Mouse (Mus musculus) limb, embryonic 15.5 days (tissue): ENCODE measurements around the gene Mal. TPM values are rescaled to one million over a fixed set of nuclear protein-coding genes. Genes with fewer than 3 reads are reported as not detected.

ENCODE experiments used
- ATAC-seq: fragments of 200-750 bp; cut with Nextera tagmentation; 2 replicates; pipeline ENCODE4 v1.8.0; 2017; ENCODE audit warnings: low read depth, moderate TSS enrichment; ENCODE audit not compliant: insufficient number of reproducible peaks, low FRiP score, low TSS enrichment
- H3K27ac ChIP-seq: fragments of 300-500 bp; sonication (generic); 2 replicates; pipeline ENCODE4 v1.5.1; 2015; ENCODE audit warnings: moderate library complexity, mild to moderate bottlenecking, inconsistent platforms
- H3K27me3 ChIP-seq: fragments of 300-500 bp; sonication (generic); 2 replicates; pipeline ENCODE4 v1.6.1; 2015; ENCODE audit warnings: inconsistent platforms
- H3K36me3 ChIP-seq: fragments of 300-500 bp; sonication (generic); 2 replicates; pipeline ENCODE4 v1.6.1; 2015; ENCODE audit warnings: inconsistent platforms
- H3K4me1 ChIP-seq: fragments of 300-500 bp; sonication (generic); 2 replicates; pipeline ENCODE4 v1.6.1; 2015; ENCODE audit warnings: inconsistent platforms
- H3K4me2 ChIP-seq: fragments of 300-500 bp; sonication (generic); 2 replicates; pipeline ENCODE4 v1.6.1; 2015; ENCODE audit warnings: mild to moderate bottlenecking, inconsistent platforms
- H3K4me3 ChIP-seq: fragments of 300-500 bp; sonication (generic); 2 replicates; pipeline ENCODE4 v1.5.1; 2015; ENCODE audit warnings: mild to moderate bottlenecking, inconsistent platforms
- H3K9ac ChIP-seq: fragments of 300-500 bp; sonication (generic); 2 replicates; pipeline ENCODE4 v1.6.1; 2015; ENCODE audit warnings: inconsistent platforms
- H3K9me3 ChIP-seq: fragments of 300-500 bp; sonication (generic); 2 replicates; pipeline ENCODE4 v1.6.1; 2016; ENCODE audit warnings: inconsistent platforms
- WGBS: fragments of 180-500 bp; shearing (Covaris S2); methylation state at CpG from one replicate; pipeline ENCODE4 v1.1.7; 2015; 5-methylcytosine and 5-hydroxymethylcytosine counted together
- polyA plus RNA-seq: library from polyadenylated mRNA; unstranded; fragments of >200 nt; fragmentation: Nextera tagmentation; extraction: Ambion mirVana; gene quantifications from 2 replicates; pipeline ENCODE4 v1.2.1, GENCODE M21; 2015

Gene Mal
- 89.4 and 117 TPM in 2 replicates for polyA plus RNA-seq

DNA sequence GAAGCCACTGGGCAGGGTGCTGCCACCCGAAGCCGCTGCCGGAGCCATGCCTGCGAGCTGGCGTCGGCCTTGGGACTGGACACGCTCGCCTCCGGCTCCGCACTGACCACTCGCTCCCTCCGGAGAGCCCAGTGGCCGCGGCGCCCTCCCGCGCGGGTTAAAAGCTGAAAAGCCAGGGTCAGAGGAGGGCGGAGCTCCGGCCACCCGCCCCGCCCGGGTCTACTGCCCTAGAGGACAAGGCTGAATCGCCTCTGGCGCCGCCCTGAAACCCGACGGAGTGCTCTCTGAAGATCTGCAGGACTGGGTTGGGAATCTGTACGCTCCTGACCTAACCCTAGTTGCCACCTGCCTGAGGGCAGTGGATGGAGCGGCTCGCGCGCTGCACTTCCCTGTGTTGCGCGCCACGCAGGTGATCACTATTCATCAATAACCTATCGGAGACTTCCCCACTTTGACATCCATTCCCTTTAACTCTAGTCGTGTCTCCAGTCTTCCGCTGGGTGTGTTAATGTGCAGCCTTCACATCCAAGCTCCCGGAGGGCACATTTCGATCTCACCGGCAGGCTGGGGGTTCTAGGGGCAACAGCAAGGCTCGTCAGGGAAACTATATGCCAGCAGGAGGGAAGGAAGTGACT lies at the start of gene Mal:
Gene Mal (minus strand): TSS at position 610 of the 635 bp plus-strand sequence.
- Histone ChIP-seq H3K4me3 (peak within 1 kb of the TSS; percentile 35), H3K9ac (no peak within 1 kb of the TSS), H3K4me1 (peaks cover 13% of the 10 kb centered on the region), H3K36me3 (no peaks in the 10 kb centered on the region), H3K9me3 (no peaks in the 10 kb centered on the region), H3K27ac (no peak within 1 kb of the TSS), H3K4me2 (peak within 1 kb of the TSS; percentile 52), H3K27me3 (peaks cover 58% of the 10 kb centered on the region)
- ATAC-seq = no peak
- WGBS = under 1% methylated on average over 42 of the region's 43 CpGs

DNA sequence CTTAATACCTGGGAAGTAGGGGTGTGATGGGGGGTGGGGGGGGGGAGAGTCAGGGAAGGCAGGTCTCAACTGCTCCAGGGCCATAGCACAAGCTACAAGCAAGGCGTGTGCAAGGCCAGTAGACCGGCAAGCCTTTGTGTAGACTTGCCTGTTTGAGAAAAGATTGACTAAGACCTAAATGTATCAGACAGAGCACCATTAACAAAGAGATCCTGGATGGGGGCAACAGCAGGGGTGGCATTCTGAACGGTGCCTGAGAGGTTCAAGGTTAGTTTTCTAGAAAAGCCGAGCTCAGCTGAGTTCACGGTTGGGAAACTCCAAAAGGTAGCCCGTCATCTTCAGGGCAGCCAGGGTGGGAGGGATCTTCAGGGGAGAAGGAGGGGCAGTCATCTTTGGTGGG lies 48.8 kb upstream of the Mal start:
- Histone ChIP-seq H3K27me3 (no peaks in the 10 kb centered on the region), H3K4me3 (no peak overlapping the region), H3K27ac (no peak overlapping the region), H3K4me2 (no peak overlapping the region), H3K4me1 (no peaks in the 10 kb centered on the region), H3K9me3 (no peaks in the 10 kb centered on the region), H3K36me3 (no peaks in the 10 kb centered on the region), H3K9ac (no peak overlapping the region)
- WGBS = 86% methylated on average over 6 of the region's 6 CpGs
- no peak for ATAC-seq

DNA sequence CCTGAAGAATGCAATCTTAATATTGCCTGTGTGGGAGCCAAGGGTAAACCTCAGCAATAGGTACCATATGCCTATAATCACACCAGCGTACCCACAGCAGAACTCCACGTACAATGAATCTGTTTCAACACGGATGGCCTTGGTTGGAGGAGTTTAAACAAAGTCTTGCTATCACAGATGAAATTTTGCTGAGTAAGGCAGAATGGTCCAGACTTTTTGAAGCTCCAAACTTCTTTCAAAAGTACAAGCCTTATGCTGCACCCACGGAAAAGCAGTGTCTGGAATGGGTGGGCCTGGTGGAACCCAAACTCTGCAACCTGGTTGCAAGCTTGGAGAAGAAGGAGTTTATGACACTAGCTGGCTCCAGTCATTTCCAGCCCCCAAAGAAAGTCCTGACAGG lies 32.7 kb upstream of the Mal start:
- ATAC-seq = no peak
- Histone ChIP-seq H3K4me1 (no peaks in the 10 kb centered on the region), H3K27me3 (peaks cover 6% of the 10 kb centered on the region; the same call in 1 of the 2 replicates), H3K9ac (no peak overlapping the region), H3K36me3 (no peaks in the 10 kb centered on the region), H3K9me3 (no peaks in the 10 kb centered on the region), H3K4me3 (no peak overlapping the region), H3K27ac (no peak overlapping the region), H3K4me2 (no peak overlapping the region)
- 64% methylated on average over 4 of the region's 4 CpGs for whole genome bisulfite sequencing

DNA sequence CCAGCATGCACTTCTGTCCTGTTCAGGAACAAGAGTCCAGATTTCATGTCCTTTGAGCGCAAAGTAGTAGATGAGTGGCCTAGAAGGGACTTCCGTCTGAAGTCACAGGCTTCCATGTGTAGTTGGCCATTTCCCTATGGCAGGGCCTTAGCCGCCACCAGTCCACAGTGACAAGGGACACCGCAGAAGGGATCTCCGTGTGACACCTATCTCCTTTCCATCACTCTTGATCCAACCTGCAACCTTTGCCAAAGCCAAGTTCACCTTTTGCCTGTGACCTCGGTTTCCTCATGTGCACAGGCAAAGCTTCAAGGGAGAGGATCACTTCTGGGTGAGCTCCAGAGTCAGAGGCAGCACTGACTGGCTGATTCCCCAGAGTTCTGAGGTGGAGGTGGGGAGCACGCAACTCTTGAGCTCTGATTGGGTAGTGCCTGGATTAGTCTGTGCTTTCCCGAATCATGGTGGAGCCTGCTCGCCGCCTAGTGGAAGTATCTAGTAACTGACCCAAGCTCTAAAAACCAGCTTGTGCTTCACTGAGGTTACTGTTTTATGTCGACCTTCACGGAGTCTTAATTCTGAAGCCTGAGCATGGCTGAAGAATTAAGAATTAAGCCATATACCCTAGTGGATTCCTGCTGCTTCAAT lies 27.3 kb upstream of the Mal start:
- Histone ChIP-seq H3K9me3 (no peaks in the 10 kb centered on the region), H3K4me3 (no peak overlapping the region), H3K4me1 (0 out of 2 replicates have a peak, but pooled peaks cover 2% of the 10 kb centered on the region), H3K4me2 (no peak overlapping the region), H3K27me3 (peaks cover 6% of the 10 kb centered on the region; the same call in 1 of the 2 replicates), H3K27ac (no peak overlapping the region), H3K9ac (no peak overlapping the region), H3K36me3 (no peaks in the 10 kb centered on the region)
- ATAC-seq = no peak
- 39% methylated on average over 12 of the region's 12 CpGs for WGBS

DNA sequence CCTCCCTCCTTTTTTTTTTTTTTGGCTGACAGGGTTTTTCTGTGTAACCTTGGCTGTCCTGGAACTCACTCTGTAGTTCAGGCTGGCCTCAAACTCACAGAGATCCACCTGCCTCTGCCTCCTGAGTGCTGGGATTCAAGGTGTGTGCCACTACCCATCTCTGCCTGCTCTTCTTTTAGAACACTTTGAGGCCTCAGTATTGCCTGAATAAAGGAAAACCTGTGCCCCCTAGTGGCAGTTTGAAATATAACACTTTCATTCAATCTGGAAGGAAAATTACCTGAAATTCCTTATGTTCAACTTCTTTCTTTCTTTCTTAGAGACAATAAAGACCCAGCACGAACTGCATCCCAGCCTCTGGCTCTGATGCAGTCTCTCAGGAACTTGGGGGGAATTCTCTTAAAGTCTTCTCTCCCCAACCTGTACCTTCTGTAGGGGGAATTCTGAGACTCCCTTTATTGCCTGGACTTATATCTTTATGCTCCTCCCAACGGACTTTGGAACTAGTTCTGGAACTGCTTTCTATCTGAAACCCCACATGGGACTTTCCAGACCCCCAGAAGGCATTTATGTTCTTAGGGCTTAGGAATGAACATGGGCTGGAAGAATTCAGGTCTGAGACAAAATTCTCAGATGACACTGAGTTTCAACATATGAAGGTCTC lies 11.5 kb upstream of the Mal start:
- Histone ChIP-seq H3K9ac (no peak overlapping the region), H3K27ac (no peak overlapping the region), H3K4me1 (no peaks in the 10 kb centered on the region), H3K4me2 (no peak overlapping the region), H3K4me3 (no peak overlapping the region), H3K9me3 (no peaks in the 10 kb centered on the region), H3K27me3 (no peaks in the 10 kb centered on the region; the same call in 1 of the 2 replicates), H3K36me3 (no peaks in the 10 kb centered on the region)
- WGBS = 28% methylated on average over 2 of the region's 2 CpGs
- no peak for ATAC-seq

DNA sequence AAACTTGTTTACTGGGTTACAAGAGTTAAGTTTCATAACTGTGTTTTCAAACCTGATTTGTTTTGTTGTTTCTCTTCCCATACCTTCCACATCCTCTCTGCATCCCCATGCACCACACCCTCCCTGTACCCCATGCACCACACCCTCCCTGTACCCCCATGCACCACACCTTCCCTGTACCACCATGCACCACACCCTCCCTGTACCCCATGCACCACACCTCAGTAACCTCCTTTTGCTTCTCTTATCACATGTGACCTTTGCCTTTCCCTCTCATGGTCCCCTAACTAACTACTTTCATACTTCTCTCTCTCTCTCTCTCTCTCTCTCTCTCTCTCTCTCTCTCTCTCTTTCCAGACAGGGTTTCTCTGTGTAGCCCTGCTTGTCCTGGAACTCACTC lies 10.5 kb upstream of the Mal start:
- Histone ChIP-seq H3K9ac (no peak overlapping the region), H3K27ac (no peak overlapping the region), H3K4me1 (no peaks in the 10 kb centered on the region), H3K9me3 (no peaks in the 10 kb centered on the region), H3K27me3 (no peaks in the 10 kb centered on the region; the same call in 1 of the 2 replicates), H3K36me3 (no peaks in the 10 kb centered on the region), H3K4me3 (no peak overlapping the region), H3K4me2 (no peak overlapping the region)
- no peak for ATAC-seq

DNA sequence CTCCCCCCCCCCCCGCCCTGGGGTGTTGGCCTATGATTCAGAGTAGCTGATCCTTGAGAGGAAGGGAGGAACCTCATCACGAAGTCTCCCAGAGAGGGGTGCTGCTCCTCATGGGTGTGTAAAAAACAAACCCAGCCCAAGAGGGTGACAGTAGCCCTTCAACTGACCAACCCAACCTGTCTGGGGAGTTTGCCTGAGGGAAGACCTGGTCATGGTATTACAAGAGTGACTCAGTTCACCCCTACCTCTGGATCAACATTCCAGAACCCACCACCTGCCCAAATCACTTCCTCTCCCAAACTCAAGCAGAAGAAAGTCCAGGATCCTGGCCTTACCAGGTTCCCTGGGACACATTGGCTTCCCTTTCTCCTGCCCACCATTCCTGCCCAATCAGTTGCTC lies 6.2 kb upstream of the Mal start:
- H3K36me3 ChIP-seq = no peaks in the 10 kb centered on the region
- no peak overlapping the region for H3K4me3 ChIP-seq
- H3K27ac ChIP-seq = no peak overlapping the region
- no peak overlapping the region for H3K4me2 ChIP-seq
- H3K27me3 ChIP-seq = peaks cover 8% of the 10 kb centered on the region
- H3K9me3 ChIP-seq = no peaks in the 10 kb centered on the region
- no peak overlapping the region for H3K9ac ChIP-seq
- H3K4me1 ChIP-seq = no peaks in the 10 kb centered on the region
- 33% methylated on average over 2 of the region's 2 CpGs for WGBS
- ATAC-seq = no peak

DNA sequence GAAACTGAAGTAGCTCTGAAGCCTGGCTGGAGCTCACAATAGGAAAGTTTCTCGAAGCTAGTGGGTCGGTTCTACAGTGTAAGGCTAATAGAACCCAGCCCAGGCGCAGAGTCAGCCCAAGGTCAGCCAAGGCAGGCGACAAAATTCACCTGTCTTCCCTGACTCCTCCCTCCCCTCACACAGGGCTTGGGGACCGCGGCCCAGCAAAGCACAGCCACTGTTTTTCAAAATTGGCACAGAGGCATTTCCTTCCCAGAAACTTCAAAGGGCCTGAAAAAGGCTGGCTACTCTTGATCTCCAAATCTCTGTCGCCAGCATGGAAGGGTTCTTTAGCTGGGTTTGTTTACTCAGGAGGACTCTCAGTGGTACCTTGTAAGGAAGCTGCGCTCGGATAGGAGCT lies 1.1 kb downstream of the Mal start:
- ATAC-seq = no peak
- 4% methylated on average over 9 of the region's 9 CpGs for WGBS
- peaks cover 13% of the 10 kb centered on the region for H3K4me1 ChIP-seq
- no peak overlapping the region for H3K4me3 ChIP-seq
- H3K27me3 ChIP-seq = peaks cover 58% of the 10 kb centered on the region
- no peaks in the 10 kb centered on the region for H3K36me3 ChIP-seq
- no peak overlapping the region for H3K4me2 ChIP-seq
- H3K9ac ChIP-seq = no peak overlapping the region
- H3K9me3 ChIP-seq = no peaks in the 10 kb centered on the region
- no peak overlapping the region for H3K27ac ChIP-seq

DNA sequence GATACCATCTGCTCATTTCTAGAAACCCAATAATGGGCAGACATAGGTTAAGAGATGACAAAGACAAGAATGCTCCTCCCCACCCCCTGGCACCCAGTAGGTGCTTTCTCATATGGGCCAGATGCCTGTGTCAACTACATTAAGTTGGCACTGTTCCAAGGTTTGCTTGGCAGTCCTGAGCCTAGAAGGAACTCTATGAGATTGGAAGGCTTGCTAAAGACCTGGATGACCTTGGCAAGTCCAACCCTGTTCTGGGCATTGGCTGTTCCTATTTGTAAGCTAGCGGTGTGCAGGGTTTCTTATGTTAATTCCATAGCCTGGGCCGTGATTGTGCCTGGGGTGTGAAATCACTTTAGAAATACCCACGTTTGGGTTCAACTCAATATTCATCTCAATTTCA lies 1.7 kb downstream of the Mal start:
- H3K4me1 ChIP-seq = peaks cover 13% of the 10 kb centered on the region
- H3K27ac ChIP-seq = no peak overlapping the region
- ATAC-seq = no peak
- H3K4me3 ChIP-seq = no peak overlapping the region
- H3K27me3 ChIP-seq = peaks cover 58% of the 10 kb centered on the region
- 55% methylated on average over 3 of the region's 3 CpGs for WGBS
- no peak overlapping the region for H3K9ac ChIP-seq
- H3K9me3 ChIP-seq = no peaks in the 10 kb centered on the region
- no peak overlapping the region for H3K4me2 ChIP-seq
- H3K36me3 ChIP-seq = no peaks in the 10 kb centered on the region

DNA sequence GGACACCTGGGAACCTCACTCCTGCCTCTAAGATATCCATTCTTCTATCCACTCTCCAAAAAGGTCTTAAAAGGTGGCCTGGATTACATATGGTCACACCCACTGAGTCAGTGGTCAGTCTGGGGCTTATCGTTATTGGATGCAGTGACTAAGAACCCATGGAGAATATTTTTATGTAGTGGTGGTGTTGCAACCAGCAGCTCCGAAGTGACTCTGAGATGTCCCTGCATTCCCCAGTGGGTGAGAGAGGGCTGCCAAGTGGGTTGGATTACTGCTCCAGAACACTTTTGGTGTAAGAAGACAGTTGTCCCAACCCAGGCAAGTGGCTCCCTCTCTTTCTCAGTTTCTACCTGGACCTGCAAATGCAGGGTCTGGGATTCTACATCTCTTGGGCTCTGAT lies 3.7 kb downstream of the Mal start:
- Histone ChIP-seq H3K27ac (no peak overlapping the region), H3K36me3 (no peaks in the 10 kb centered on the region), H3K4me2 (no peak overlapping the region), H3K27me3 (peaks cover 52% of the 10 kb centered on the region), H3K9ac (no peak overlapping the region), H3K4me3 (no peak overlapping the region), H3K9me3 (no peaks in the 10 kb centered on the region), H3K4me1 (peaks cover 13% of the 10 kb centered on the region)
- ATAC-seq = no peak
- WGBS = 78% methylated on average over 2 of the region's 2 CpGs

DNA sequence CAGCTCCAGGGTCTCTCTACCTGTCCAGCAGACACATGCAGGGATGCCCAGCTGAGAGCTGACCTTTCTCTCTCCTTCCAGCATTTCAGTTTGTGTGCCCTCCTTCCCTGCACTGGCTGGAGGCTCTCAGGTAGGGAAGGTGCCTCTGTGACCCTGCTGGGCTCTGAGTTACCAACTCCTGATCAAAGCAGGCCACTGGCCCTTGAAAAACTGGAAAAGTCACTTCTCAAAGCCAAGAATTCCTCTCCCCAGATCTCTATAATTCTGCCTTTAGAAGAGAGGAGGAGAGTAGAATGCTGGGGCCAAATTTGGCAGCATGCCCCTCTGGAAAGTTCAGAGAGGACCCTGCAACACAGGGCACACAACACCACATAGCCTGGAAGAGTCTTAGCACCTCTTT lies 4.2 kb downstream of the Mal start:
- H3K27me3 ChIP-seq = peaks cover 47% of the 10 kb centered on the region
- H3K4me2 ChIP-seq = no peak overlapping the region
- H3K9me3 ChIP-seq = no peaks in the 10 kb centered on the region
- ATAC-seq = no peak
- H3K4me3 ChIP-seq = no peak overlapping the region
- no peak overlapping the region for H3K27ac ChIP-seq
- H3K36me3 ChIP-seq = no peaks in the 10 kb centered on the region
- peaks cover 13% of the 10 kb centered on the region for H3K4me1 ChIP-seq
- H3K9ac ChIP-seq = no peak overlapping the region

DNA sequence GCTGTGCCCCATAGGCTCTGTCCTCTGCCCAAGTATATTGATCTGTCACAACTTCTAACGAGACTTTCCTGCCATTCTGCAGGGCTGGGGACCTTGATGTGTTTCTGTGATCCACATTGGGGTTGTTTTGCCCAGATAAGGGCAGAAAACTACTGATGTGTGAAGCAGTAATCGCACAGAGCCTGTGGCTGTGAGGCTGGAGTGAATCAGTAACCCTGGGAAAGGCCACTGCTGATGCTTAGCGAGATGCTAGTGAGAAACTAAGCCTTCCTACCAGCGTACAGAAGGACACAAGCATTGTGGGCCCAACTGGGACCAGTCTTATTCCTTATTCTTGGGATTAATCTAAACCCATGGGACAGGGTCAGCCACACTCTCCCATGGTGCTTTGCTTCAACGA lies 4.9 kb downstream of the Mal start:
- Histone ChIP-seq H3K4me1 (peaks cover 12% of the 10 kb centered on the region), H3K4me3 (no peak overlapping the region), H3K27me3 (peaks cover 40% of the 10 kb centered on the region), H3K9me3 (no peaks in the 10 kb centered on the region), H3K36me3 (no peaks in the 10 kb centered on the region), H3K27ac (no peak overlapping the region), H3K4me2 (no peak overlapping the region), H3K9ac (no peak overlapping the region)
- ATAC-seq = no peak
- WGBS = 74% methylated on average over 5 of the region's 5 CpGs
